Mouse (Mus musculus) ES-Bruce4 (cell line): ENCODE data around the gene Atrip.

ENCODE experiments used
- CTCF ChIP-seq: IDR thresholded peaks from one replicate; pipeline ENCODE4 v1.8.1; 2011; ENCODE audit warnings: low read depth, low read length
- EP300 ChIP-seq: IDR thresholded peaks from 2 replicates; pipeline ENCODE4 v1.6.1; 2011; ENCODE audit warnings: low read depth, low read length; ENCODE audit not compliant: insufficient read depth
- POLR2A ChIP-seq: IDR thresholded peaks from one replicate; pipeline ENCODE4 v1.8.1; 2011; ENCODE audit warnings: low read length; ENCODE audit not compliant: insufficient read depth

DNA sequence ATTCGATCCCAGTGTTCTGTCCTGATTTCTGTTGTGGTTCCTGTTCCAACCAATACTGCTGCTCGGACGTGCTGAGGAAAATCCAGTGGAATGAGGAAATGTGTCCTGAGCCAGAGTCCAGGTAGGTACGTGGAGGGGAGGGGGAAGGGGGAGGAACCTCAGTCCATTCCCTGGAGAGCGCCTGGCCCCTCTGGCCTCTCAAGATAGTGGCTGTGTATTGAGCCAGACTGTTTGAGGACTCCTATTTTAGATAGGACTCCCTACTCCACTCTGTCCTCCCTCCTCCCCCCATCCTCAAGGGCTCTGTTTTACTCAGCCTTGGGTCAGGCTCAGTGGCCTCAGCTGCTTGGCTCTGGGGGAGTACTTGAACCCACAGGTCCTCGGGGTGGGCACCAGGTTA lies 33.0 kb downstream of the Atrip start:
- TF ChIP-seq CTCF: no peak
- TF ChIP-seq EP300: no peak
- TF ChIP-seq POLR2A: no peak
